Mouse (Mus musculus) mesoderm, embryonic 11.5 days (tissue): ENCODE data around the gene Clptm1.
"Not testable (repeated sequence)": the region's sequence is repeated elsewhere in the genome, so short reads cannot be mapped to it uniquely, and the experiment has no call there.

Experiments used
- DNase-seq: peaks from one replicate; pipeline ENCODE4 v3.0.0-alpha.2; 2012; ENCODE audit warnings: low read depth, low spot score

Clptm1 gene

GRCm38 (mm10) chr7:19609641-19610332 is 55.0 kb downstream of the Clptm1 start:
- no peak for DNase-seq

- DNase-seq = no peak
Measured at GRCm38 (mm10) chr7:19607291-19607690, 57.5 kb downstream of the Clptm1 start.

- not testable (repeated sequence) for DNase-seq
Measured at GRCm38 (mm10) chr7:19604606-19605214, 60.1 kb downstream of the Clptm1 start.

GRCm38 (mm10) chr7:19603849-19604605 is 60.8 kb downstream of the Clptm1 start, which contains the start of gene Clasrp:
Clasrp (minus strand) TSS chr7:19604486.
- peak; percentile 96 for DNase-seq

- no peak for DNase-seq
Measured at GRCm38 (mm10) chr7:19603055-19603454, 61.8 kb downstream of the Clptm1 start.

GRCm38 (mm10) chr7:19600562-19600961 is 64.3 kb downstream of the Clptm1 start:
- no peak for DNase-seq

- DNase-seq = no peak
Measured at GRCm38 (mm10) chr7:19593061-19593730, 71.6 kb downstream of the Clptm1 start.

GRCm38 (mm10) chr7:19589917-19590316 is 74.9 kb downstream of the Clptm1 start:
- DNase-seq = peak; percentile 86

GRCm38 (mm10) chr7:19589207-19589606 is 75.6 kb downstream of the Clptm1 start:
- peak; percentile 68 for DNase-seq

GRCm38 (mm10) chr7:19586269-19586668 is 78.6 kb downstream of the Clptm1 start:
- no peak for DNase-seq
